Mouse (Mus musculus) kidney, embryonic 15.5 days (tissue): ENCODE results near the gene Ippk. TPM values are rescaled to one million over a fixed set of nuclear protein-coding genes. Genes with fewer than 3 reads are reported as not detected.

Experiments used
- ATAC-seq: fragments of 200-750 bp; cut with Nextera tagmentation; replicated peaks from 2 replicates; pipeline ENCODE4 v1.8.0; 2017; ENCODE audit warnings: moderate TSS enrichment; ENCODE audit not compliant: low FRiP score
- H3K27ac ChIP-seq: fragments of 300-500 bp; sonication (generic); 2 replicates; pipeline ENCODE4 v1.5.1; 2015; ENCODE audit warnings: mild to moderate bottlenecking, inconsistent platforms
- H3K27me3 ChIP-seq: fragments of 300-500 bp; sonication (generic); 2 replicates; pipeline ENCODE4 v1.6.1; 2015; ENCODE audit warnings: inconsistent platforms
- H3K36me3 ChIP-seq: fragments of 300-500 bp; sonication (generic); 2 replicates; pipeline ENCODE4 v1.6.1; 2015; ENCODE audit warnings: inconsistent platforms
- H3K4me1 ChIP-seq: fragments of 300-500 bp; sonication (generic); 2 replicates; pipeline ENCODE4 v1.6.1; 2015; ENCODE audit warnings: inconsistent platforms
- H3K4me2 ChIP-seq: fragments of 300-500 bp; sonication (generic); 2 replicates; pipeline ENCODE4 v1.6.1; 2015; ENCODE audit warnings: moderate library complexity, mild to moderate bottlenecking, inconsistent platforms
- H3K4me3 ChIP-seq: fragments of 300-500 bp; sonication (generic); replicated peaks from 2 replicates; pipeline ENCODE4 v1.5.1; 2015; ENCODE audit warnings: mild to moderate bottlenecking, inconsistent platforms
- H3K9ac ChIP-seq: fragments of 300-500 bp; sonication (generic); 2 replicates; pipeline ENCODE4 v1.6.1; 2015; ENCODE audit warnings: mild to moderate bottlenecking, inconsistent platforms
- H3K9me3 ChIP-seq: fragments of 300-500 bp; sonication (generic); replicated peaks from 2 replicates; pipeline ENCODE4 v1.6.1; 2016; ENCODE audit warnings: inconsistent platforms
- WGBS: fragments of 180-500 bp; shearing (Covaris S2); methylation state at CpG from one replicate; pipeline ENCODE4 v1.1.7; 2015; ENCODE audit warnings: mixed read lengths; 5-methylcytosine and 5-hydroxymethylcytosine counted together
- polyA plus RNA-seq: library from polyadenylated mRNA; unstranded; fragments of >200 nt; fragmentation: Nextera tagmentation; extraction: Ambion mirVana; gene quantifications from 2 replicates; pipeline ENCODE4 v1.2.1, GENCODE M21; 2015

Gene Ippk
- polyA plus RNA-seq, 1 experiment from 2014 or later: 17.9 TPM

DNA sequence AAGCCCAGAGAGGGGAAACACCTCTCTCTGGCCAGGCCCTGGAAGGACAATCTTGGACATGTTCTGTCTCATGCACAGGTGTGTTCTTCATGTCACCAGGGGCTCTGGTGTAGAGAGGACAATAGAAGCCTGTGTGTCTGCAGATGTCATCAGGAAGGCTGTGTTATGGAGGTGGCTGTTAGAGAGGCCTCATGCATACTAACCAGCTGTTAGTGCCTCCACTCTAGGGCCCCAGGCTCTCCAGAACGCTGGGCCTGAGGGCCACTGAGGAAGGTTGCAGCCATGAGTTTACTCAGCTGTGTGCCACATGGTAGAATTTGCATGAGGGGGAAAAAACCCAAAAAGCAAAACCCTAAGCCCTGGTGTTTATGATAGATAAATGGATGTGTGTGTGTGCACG, 46.5 kb downstream of the Ippk start:
- ATAC-seq: no peak
- no peak overlapping the region for H3K4me3 ChIP-seq
- WGBS: 68% methylated on average over 2 of the region's 2 CpGs

GRCm38 (mm10) chr13:49469002-49469401, 48.0 kb downstream of the Ippk start:
- Histone ChIP-seq H3K9me3 (no peaks in the 10 kb centered on the region), H3K27me3 (no peaks in the 10 kb centered on the region), H3K9ac (no peak overlapping the region), H3K4me3 (no peak overlapping the region), H3K27ac (no peak overlapping the region), H3K4me2 (no peak overlapping the region), H3K36me3 (peaks cover 18% of the 10 kb centered on the region), H3K4me1 (peaks cover 5% of the 10 kb centered on the region; the same call in 1 of the 2 replicates)
- ATAC-seq: no peak
- 90% methylated on average over 5 of the region's 5 CpGs for WGBS

More for the DNA sequence above, 46.5 kb downstream of the Ippk start:
- H3K27ac ChIP-seq: no peak overlapping the region
- no peaks in the 10 kb centered on the region for H3K27me3 ChIP-seq
- H3K9me3 ChIP-seq: no peaks in the 10 kb centered on the region
- H3K36me3 ChIP-seq: peaks cover 29% of the 10 kb centered on the region
- H3K9ac ChIP-seq: no peak overlapping the region
- peaks cover 5% of the 10 kb centered on the region; the same call in 1 of the 2 replicates for H3K4me1 ChIP-seq
- H3K4me2 ChIP-seq: no peak overlapping the region

DNA sequence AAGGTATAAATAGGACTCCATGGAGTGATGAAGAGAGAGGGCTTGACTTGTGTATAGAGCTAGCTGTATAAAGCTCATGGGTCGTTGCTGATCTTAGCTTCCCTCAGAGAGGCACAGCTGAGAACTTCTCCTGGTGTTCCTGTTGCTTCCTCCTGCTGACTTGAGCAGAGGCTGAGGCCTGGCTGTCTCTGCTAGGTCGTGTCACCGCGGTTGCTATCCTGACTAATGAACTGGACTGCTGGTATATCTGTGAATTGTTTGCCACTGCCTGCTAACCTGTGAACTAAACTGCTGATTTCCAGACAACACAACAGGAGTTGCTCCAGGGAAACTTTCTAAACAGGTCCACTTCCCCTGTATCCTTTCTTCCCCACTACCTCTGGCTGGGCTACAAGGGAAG, 49.3 kb downstream of the Ippk start:
- no peak overlapping the region for H3K9ac ChIP-seq
- ATAC-seq: no peak
- H3K27ac ChIP-seq: no peak overlapping the region
- H3K4me2 ChIP-seq: no peak overlapping the region
- H3K4me1 ChIP-seq: peaks cover 5% of the 10 kb centered on the region; the same call in 1 of the 2 replicates
- H3K4me3 ChIP-seq: no peak overlapping the region
- H3K27me3 ChIP-seq: no peaks in the 10 kb centered on the region
- peaks cover 5% of the 10 kb centered on the region for H3K36me3 ChIP-seq
- no peaks in the 10 kb centered on the region for H3K9me3 ChIP-seq
- 88% methylated on average over 4 of the region's 4 CpGs for WGBS

GRCm38 (mm10) chr13:49470806-49471205, 49.8 kb downstream of the Ippk start:
- H3K27ac ChIP-seq: no peak overlapping the region
- WGBS: 75% methylated on average over 4 of the region's 4 CpGs
- no peak for ATAC-seq
- H3K4me1 ChIP-seq: peaks cover 5% of the 10 kb centered on the region; the same call in 1 of the 2 replicates
- peaks cover under 1% of the 10 kb centered on the region; the same call in 1 of the 2 replicates for H3K36me3 ChIP-seq
- no peaks in the 10 kb centered on the region for H3K27me3 ChIP-seq
- H3K4me3 ChIP-seq: no peak overlapping the region
- no peaks in the 10 kb centered on the region for H3K9me3 ChIP-seq
- no peak overlapping the region for H3K9ac ChIP-seq
- H3K4me2 ChIP-seq: no peak overlapping the region

DNA sequence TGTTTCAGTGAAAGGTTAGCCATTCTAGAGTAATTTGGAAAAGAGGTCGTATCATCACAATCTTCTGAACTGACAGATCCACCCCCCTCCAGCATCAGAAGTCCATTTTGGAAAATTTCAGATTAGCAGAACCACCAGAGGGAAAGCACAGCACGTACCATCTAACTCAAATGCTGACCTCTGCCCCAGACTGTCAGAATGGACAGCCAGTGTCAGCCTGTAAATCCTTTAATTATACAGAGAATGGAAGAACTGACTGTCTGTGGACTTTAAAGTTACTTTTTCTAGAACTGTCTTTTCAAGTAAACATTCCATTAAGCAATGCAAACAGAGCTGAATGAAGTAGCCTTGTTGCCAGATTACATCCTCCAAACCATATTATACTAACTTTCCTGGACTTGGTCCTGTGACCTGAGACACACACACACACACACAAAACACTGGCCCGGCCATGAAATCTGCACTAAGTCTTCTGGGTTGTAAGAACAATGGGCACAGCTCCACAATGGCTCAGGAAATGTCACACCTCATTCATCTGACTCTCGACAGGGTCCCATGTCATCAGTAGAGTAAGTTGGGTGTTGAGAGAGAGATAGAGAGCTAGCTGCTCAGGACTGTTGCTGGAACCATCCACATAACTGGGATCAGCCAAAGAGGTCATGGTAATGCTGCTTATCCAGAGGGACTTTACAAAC, 51.1 kb downstream of the Ippk start:
- ATAC-seq: no peak
- WGBS: 75% methylated on average over 4 of the region's 4 CpGs
- Histone ChIP-seq H3K36me3 (no peaks in the 10 kb centered on the region), H3K27me3 (no peaks in the 10 kb centered on the region), H3K27ac (no peak overlapping the region), H3K4me2 (no peak overlapping the region), H3K4me1 (no peaks in the 10 kb centered on the region), H3K9me3 (no peaks in the 10 kb centered on the region), H3K4me3 (no peak overlapping the region), H3K9ac (no peak overlapping the region)

GRCm38 (mm10) chr13:49472676-49473005, 51.6 kb downstream of the Ippk start:
- Histone ChIP-seq H3K27me3 (no peaks in the 10 kb centered on the region), H3K9me3 (no peaks in the 10 kb centered on the region), H3K36me3 (no peaks in the 10 kb centered on the region), H3K4me3 (no peak overlapping the region), H3K9ac (no peak overlapping the region), H3K27ac (no peak overlapping the region), H3K4me2 (no peak overlapping the region), H3K4me1 (no peaks in the 10 kb centered on the region)
- 90% methylated on average over 6 of the region's 6 CpGs for WGBS
- no peak for ATAC-seq

DNA sequence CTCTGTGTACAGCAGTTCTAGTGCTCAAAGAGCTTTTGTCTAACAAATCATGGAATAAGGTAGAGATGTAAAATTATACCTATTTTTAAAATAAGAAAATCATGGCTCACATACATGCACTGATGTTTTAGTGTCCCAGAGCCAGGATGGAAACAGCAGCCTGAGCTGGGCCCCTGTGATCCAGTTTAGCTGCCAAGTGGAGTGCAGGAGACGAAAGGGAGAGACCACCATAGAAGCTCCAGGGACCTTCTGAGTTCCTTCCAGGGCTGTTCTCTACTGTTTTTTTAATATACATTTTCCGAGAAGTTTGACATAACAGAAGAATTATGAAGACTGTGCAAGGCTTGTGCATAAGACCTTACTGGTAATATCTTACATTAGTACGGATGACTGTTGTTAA, 56.8 kb downstream of the Ippk start:
- no peak for ATAC-seq
- no peak overlapping the region for H3K9ac ChIP-seq
- H3K9me3 ChIP-seq: no peaks in the 10 kb centered on the region
- no peak overlapping the region for H3K4me2 ChIP-seq
- H3K36me3 ChIP-seq: no peaks in the 10 kb centered on the region
- H3K27me3 ChIP-seq: no peaks in the 10 kb centered on the region
- peaks cover 2% of the 10 kb centered on the region; the same call in 1 of the 2 replicates for H3K4me1 ChIP-seq
- no peak overlapping the region for H3K4me3 ChIP-seq
- H3K27ac ChIP-seq: peak overlapping the region; percentile 29; the same call in 1 of the 2 replicates
- WGBS: 69% methylated on average over 3 of the region's 3 CpGs

- no peaks in the 10 kb centered on the region for H3K9me3 ChIP-seq
- H3K4me2 ChIP-seq: no peak overlapping the region
- H3K27me3 ChIP-seq: no peaks in the 10 kb centered on the region
- no peaks in the 10 kb centered on the region for H3K36me3 ChIP-seq
- peaks cover 2% of the 10 kb centered on the region; the same call in 1 of the 2 replicates for H3K4me1 ChIP-seq
- 85% methylated on average over 6 of the region's 6 CpGs for WGBS
- no peak overlapping the region for H3K27ac ChIP-seq
- H3K9ac ChIP-seq: no peak overlapping the region
- no peak for ATAC-seq
- no peak overlapping the region for H3K4me3 ChIP-seq
Measured at GRCm38 (mm10) chr13:49478851-49479374, 57.9 kb downstream of the Ippk start.

DNA sequence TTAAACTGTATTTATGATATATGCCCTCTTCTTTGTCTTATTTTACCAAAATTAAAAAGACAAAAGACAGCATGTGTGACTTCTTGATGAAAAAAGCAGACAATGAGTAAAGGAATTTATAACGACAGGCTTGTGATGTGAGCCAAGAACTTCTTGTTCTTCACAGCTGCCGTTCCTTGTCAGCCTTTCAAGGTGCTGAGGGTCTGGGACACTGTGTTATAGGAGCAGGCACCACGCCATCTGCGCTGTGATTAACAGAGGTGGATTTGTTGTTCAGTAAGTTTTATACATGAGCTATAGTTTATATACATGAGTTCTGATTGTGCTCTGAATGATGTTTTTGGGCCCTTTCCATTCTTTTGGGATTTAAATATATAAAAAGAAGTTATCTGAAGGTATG, 58.4 kb downstream of the Ippk start:
- no peak overlapping the region for H3K4me3 ChIP-seq
- no peak overlapping the region for H3K4me2 ChIP-seq
- H3K4me1 ChIP-seq: peaks cover 2% of the 10 kb centered on the region; the same call in 1 of the 2 replicates
- no peaks in the 10 kb centered on the region for H3K27me3 ChIP-seq
- 85% methylated on average over 4 of the region's 4 CpGs for WGBS
- H3K9ac ChIP-seq: no peak overlapping the region
- no peak for ATAC-seq
- H3K9me3 ChIP-seq: no peaks in the 10 kb centered on the region
- H3K27ac ChIP-seq: no peak overlapping the region
- H3K36me3 ChIP-seq: no peaks in the 10 kb centered on the region

DNA sequence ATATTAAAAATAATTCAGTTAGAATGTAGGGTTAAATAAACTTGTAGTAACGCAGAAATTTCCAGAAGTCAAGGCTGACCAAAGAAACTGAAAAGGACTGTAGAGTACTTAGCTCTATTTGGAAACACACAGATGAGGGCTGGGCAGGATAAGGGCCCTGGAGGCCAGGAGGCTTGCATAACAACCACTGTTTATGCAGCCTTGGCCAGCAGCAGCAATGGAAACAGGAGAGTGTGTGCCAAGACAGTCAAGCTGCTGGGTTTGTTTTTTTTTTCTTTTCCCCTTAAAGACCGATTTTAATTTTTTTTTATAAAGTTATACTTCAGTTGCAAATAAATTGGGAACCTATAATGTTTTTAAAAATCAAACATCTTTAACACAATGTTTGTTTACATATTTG, 59.0 kb downstream of the Ippk start:
- Histone ChIP-seq H3K9me3 (no peaks in the 10 kb centered on the region), H3K4me1 (peaks cover 2% of the 10 kb centered on the region; the same call in 1 of the 2 replicates), H3K36me3 (no peaks in the 10 kb centered on the region), H3K9ac (no peak overlapping the region), H3K27ac (no peak overlapping the region), H3K4me3 (no peak overlapping the region), H3K4me2 (no peak overlapping the region), H3K27me3 (no peaks in the 10 kb centered on the region)
- 62% methylated on average over 2 of the region's 2 CpGs for WGBS
- ATAC-seq: no peak

DNA sequence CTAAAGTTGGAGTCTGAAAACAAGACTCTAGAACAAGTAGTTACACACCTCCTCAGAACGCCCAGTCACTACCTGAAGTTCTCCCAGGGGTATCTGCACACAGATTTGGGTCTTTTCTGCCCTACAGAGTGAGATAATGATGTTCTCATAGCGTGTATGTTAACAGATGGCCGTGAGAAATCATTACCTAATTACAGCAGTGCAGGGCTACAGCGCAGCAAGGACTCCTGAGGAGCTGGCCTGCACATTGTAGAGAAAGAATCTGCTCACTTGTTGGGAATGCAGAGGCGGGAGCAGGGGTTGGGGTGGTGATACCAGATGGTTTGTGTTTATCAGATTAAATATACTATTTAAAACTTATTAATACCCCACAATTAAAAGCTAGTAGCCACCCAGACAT, 59.5 kb downstream of the Ippk start:
- H3K9me3 ChIP-seq: no peaks in the 10 kb centered on the region
- no peak overlapping the region for H3K9ac ChIP-seq
- no peaks in the 10 kb centered on the region for H3K36me3 ChIP-seq
- H3K4me1 ChIP-seq: peaks cover 2% of the 10 kb centered on the region; the same call in 1 of the 2 replicates
- no peaks in the 10 kb centered on the region for H3K27me3 ChIP-seq
- H3K27ac ChIP-seq: peak overlapping the region; percentile 41; the same call in 1 of the 2 replicates
- WGBS: 76% methylated on average over 5 of the region's 5 CpGs
- no peak for ATAC-seq
- no peak overlapping the region for H3K4me2 ChIP-seq
- no peak overlapping the region for H3K4me3 ChIP-seq

GRCm38 (mm10) chr13:49485388-49485787, 64.3 kb downstream of the Ippk start:
- Histone ChIP-seq H3K27me3 (no peaks in the 10 kb centered on the region), H3K4me2 (no peak overlapping the region), H3K27ac (no peak overlapping the region), H3K9ac (no peak overlapping the region), H3K9me3 (no peaks in the 10 kb centered on the region), H3K4me3 (no peak overlapping the region), H3K4me1 (no peaks in the 10 kb centered on the region), H3K36me3 (no peaks in the 10 kb centered on the region)
- no peak for ATAC-seq
- WGBS: 89% methylated on average over 5 of the region's 5 CpGs
